Mouse (Mus musculus): ENCODE results near the gene Olfr531. TPM values are rescaled to one million over a fixed set of nuclear protein-coding genes. Genes with fewer than 3 reads are reported as not detected.

Gene Olfr531
- not detected for total RNA-seq (2023)

DNA sequence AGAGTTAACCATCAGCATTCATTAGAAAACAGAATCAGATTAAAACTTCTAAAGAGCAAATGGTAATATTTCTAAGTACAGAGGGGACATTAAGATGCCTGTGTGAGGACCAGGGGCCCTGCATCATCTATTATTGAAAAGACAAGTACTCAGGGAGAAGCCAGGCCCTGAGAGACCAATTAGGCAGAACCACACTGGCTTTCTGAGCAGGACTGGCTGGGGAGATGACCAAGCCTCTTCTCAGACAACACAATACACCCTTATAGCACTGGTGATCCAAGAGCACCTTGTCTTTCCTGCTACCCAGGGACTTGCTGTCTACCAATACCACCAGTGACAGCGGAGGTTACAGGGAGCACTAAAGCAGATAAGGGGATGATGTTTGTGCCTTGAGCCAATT, at the start of gene Olfr531:
Gene Olfr531 (minus strand): TSS at position 101 of the 400 bp plus-strand sequence.

DNA sequence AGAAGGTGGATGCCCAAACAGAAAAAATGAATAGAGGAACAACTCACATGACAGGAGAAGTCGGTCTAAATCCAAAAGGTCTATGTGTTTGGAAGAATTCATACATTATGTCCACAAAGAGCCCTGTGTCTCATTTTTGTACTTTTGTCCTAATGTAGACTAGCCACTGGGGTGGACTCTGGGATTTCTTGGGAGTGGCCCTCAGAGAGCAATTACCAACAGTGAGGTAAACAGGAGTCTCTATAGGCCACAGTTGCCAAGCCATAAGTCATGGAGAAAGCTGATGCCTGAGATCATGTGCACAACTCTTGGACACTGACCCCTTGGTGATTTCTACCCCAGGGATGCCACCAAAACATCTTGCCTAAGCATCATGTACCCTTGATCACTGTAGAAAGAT, 18.8 kb upstream of the Olfr531 start, which contains the start of gene Olfr532:
Gene Olfr532 (minus strand): TSS at position 101 of the 400 bp plus-strand sequence.

DNA sequence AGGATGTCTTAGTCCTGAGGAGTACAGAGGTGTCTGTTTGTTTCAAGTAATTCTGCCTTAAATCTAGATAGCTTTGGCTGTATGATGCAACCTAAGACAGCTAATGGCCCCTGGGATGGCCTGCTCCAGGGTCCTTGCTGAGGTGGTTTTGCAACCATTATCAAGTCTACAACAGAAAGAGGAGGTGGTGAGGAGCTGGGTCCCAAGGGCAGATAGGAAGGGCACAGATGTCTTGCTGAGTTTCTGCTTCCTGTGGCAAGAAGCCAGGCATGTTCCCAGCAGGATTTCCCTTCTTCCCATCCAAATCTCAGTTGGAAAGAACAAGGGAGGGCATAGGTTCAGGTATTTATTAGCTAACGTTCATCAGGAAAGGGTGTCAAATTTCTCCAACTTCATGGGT, 26.5 kb downstream of the Olfr531 start, which contains the start of gene Olfr530:
Gene Olfr530 (minus strand): TSS at position 101 of the 400 bp plus-strand sequence.

DNA sequence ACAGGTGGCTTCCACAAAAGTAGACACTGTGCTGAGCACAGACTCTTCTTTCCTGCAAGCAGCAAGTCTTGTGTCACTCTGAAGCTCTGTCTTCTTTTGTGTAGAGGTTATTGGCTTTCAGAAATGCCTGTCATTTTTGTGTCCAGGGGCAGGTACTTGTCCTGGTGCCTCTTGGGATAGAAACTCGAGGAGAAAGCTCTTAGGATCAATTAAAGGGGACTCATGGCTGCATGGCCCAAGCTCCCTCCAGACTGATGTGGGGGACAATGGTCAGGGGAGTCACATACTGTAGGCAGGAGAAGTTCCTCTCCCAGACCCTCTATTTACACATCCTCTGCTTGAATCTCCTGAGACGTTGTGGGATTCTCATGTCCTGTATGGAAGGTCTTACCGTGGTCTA, 41.1 kb downstream of the Olfr531 start, which contains the start of gene Olfr60:
Gene Olfr60 (minus strand): TSS at position 101 of the 400 bp plus-strand sequence.

Other genes starting within 250 kb of the Olfr531 start
- not detected for gene Sprn, start 248.0 kb downstream of the Olfr531 start, total RNA-seq (2023)
- not detected for gene Olfr522, start 238.2 kb downstream of the Olfr531 start, total RNA-seq (2023)
- not detected for gene Olfr523, start 229.7 kb downstream of the Olfr531 start, total RNA-seq (2023)
- gene Olfr524, start 197.0 kb downstream of the Olfr531 start, total RNA-seq (2023): not detected
- gene Cd163l1, start 184.7 kb downstream of the Olfr531 start, total RNA-seq (2023): not detected
- not detected for gene 5830411N06Rik, start 155.6 kb downstream of the Olfr531 start, total RNA-seq (2023)
- not detected for gene Olfr525, start 82.1 kb downstream of the Olfr531 start, total RNA-seq (2023)
- not detected for gene Olfr527, start 68.9 kb downstream of the Olfr531 start, total RNA-seq (2023)
- not detected for gene Olfr60, start 41.2 kb downstream of the Olfr531 start, total RNA-seq (2023)
- not detected for gene Olfr530, start 26.6 kb downstream of the Olfr531 start, total RNA-seq (2023)
- gene Olfr532, start 18.7 kb upstream of the Olfr531 start, total RNA-seq (2023): not detected
- not detected for gene Olfr533, start 60.5 kb upstream of the Olfr531 start, total RNA-seq (2023)
- not detected for gene Olfr535, start 81.3 kb upstream of the Olfr531 start, total RNA-seq (2023)
- gene Olfr536, start 104.5 kb upstream of the Olfr531 start, total RNA-seq (2023): not detected
- not detected for gene Olfr538, start 165.0 kb upstream of the Olfr531 start, total RNA-seq (2023)
- gene Olfr46, start 198.4 kb upstream of the Olfr531 start, total RNA-seq (2023): not detected
- gene Olfr61, start 226.1 kb upstream of the Olfr531 start, total RNA-seq (2023): not detected
- not detected for gene Olfr53, start 243.5 kb upstream of the Olfr531 start, total RNA-seq (2023)

Data from neutrophil, adult 83 days (primary cell).